Mouse (Mus musculus) C2C12 (cell line): ENCODE data around the gene Col4a4.

Experiments
- CTCF ChIP-seq: IDR thresholded peaks from one replicate; pipeline ENCODE4 v1.5.1; 2011; ENCODE audit not compliant: control insufficient read depth, insufficient read depth, insufficient read length
- MAX ChIP-seq: IDR thresholded peaks from one replicate; pipeline ENCODE4 v1.6.1; 2011; ENCODE audit warnings: mild to moderate bottlenecking, control low read depth

DNA sequence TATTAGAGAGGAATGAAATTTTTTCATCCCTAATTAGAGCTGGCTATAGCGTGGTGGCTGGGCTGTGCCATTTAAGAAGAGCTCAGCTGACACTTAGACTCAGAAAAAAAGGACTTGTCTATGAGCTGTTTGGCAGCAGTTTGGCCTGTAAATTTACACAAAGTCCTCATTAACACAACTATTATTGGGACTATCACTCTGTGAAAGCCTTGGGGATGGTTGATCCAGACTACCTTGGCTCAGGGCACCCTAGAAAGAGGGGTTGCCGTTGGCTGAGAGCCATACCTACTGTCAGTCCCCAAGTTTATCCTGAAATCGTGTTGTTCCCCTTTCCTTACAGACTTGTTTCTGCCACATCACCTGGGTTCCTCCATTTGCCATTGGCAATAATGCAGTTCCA lies 178.9 kb downstream of the Col4a4 start:
- TF ChIP-seq MAX (no peak), CTCF (no peak)
